Comparison of ENCODE assay signal across 9 mouse cellular contexts in the genomic region with DNA sequence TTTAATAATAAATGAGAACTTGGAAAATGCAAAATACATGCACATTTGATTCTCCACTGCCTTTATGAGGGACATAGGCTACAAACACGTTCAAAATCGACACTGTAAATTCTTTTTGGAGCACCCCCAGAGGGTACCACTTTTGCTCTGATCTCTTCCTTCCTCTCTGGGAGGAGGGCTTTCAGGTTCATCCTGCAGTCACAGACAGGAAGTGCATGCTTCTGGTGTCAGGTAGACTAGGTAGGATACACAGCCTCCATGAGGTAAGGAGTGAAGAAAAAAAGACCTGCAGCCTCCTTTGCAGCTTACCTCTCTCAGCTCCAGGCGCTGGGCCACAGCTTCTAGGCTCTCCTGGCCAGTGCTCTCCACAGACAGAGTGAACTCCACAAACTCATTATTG. TPM values are rescaled to one million over a fixed set of nuclear protein-coding genes. Genes with fewer than 3 reads are reported as not detected.
DNase-seq lines count a peak whose midpoint lies in the region; ATAC-seq and TF ChIP-seq lines count a peak whose summit lies in the region.
"Had no signal": no experiment of that assay in that cellular context is flagged by ENCODE, and none has a peak within 500 bp of the region (broad histone marks: within the 10 kb centered on the region; RNA-seq: fewer than 3 reads in every experiment).

No protein-coding gene starts in this region.

- TF ChIP-seq EP300 in heart, postnatal 0 days (IDR thresholded peaks at IDR 0.05; ENCODE audit: low read depth) = no peak

- H3K36me3 ChIP-seq in heart, postnatal 0 days (replicated peaks; ENCODE audit: control insufficient read depth, insufficient read depth, low read length) = no peaks in the 10 kb centered on the region; the same call in 1 of the 2 replicates
- no peaks in the 10 kb centered on the region for H3K36me3 ChIP-seq in hindbrain, embryonic 16.5 days (ENCODE audit: control insufficient read depth, insufficient read depth, low read length)
- peaks cover 3% of the 10 kb centered on the region; the same call in 1 of the 2 replicates for H3K36me3 ChIP-seq in midbrain, embryonic 13.5 days

- H3K27ac ChIP-seq in heart, postnatal 0 days (ENCODE audit: low read depth) = no peak overlapping the region
- H3K27ac ChIP-seq in hindbrain, embryonic 16.5 days (ENCODE audit: low read depth, low read length) = no peak overlapping the region
- no peak overlapping the region for H3K27ac ChIP-seq in midbrain, embryonic 13.5 days

- no peak for ATAC-seq in heart, postnatal 0 days (ENCODE audit: insufficient read depth, low read depth)
- ATAC-seq in hindbrain, embryonic 16.5 days = no peak
- no peak for ATAC-seq in midbrain, embryonic 13.5 days
- ATAC-seq: Patski had no signal

- peak overlapping the region; percentile 78 for H3K4me2 ChIP-seq in heart, postnatal 0 days (ENCODE audit: low read depth, low read length)
- H3K4me2 ChIP-seq in hindbrain, embryonic 16.5 days (ENCODE audit: low read length) = peak overlapping the region; percentile 73
- peak overlapping the region; percentile 78 for H3K4me2 ChIP-seq in midbrain, embryonic 13.5 days (replicated peaks)

- H3K4me3 ChIP-seq in heart, postnatal 0 days (ENCODE audit: low read depth, low read length) = no peak overlapping the region
- peak overlapping the region; percentile 77 for H3K4me3 ChIP-seq in hindbrain, embryonic 16.5 days (ENCODE audit: low read length)
- H3K4me3 ChIP-seq in midbrain, embryonic 13.5 days (replicated peaks) = peak overlapping the region; percentile 59

- WGBS in heart, postnatal 0 days = 63% methylated on average over 3 of the region's 3 CpGs
- 70% methylated on average over 3 of the region's 3 CpGs for WGBS in hindbrain, embryonic 16.5 days
- 67% methylated on average over 3 of the region's 3 CpGs for WGBS in midbrain, embryonic 13.5 days

- H3K9ac ChIP-seq in heart, postnatal 0 days (replicated peaks; ENCODE audit: low read depth, low read length) = no peak overlapping the region
- peak overlapping the region; percentile 81 for H3K9ac ChIP-seq in hindbrain, embryonic 16.5 days (ENCODE audit: low read depth, low read length)
- peak overlapping the region; percentile 72 for H3K9ac ChIP-seq in midbrain, embryonic 13.5 days (replicated peaks)

- no peaks in the 10 kb centered on the region for H3K27me3 ChIP-seq in heart, postnatal 0 days (ENCODE audit: control insufficient read depth, insufficient read depth, low read length)
- no peaks in the 10 kb centered on the region for H3K27me3 ChIP-seq in hindbrain, embryonic 16.5 days (replicated peaks; ENCODE audit: control insufficient read depth, insufficient read depth, low read length)
- H3K27me3 ChIP-seq in midbrain, embryonic 13.5 days = peaks cover 6% of the 10 kb centered on the region; the same call in 1 of the 2 replicates
- H3K27me3 ChIP-seq: Patski had no signal

- peaks cover 22% of the 10 kb centered on the region for H3K4me1 ChIP-seq in heart, postnatal 0 days (ENCODE audit: control insufficient read depth, insufficient read depth)
- peaks cover 20% of the 10 kb centered on the region for H3K4me1 ChIP-seq in hindbrain, embryonic 16.5 days (ENCODE audit: control insufficient read depth, insufficient read depth, low read depth, low read length)
- peaks cover 41% of the 10 kb centered on the region for H3K4me1 ChIP-seq in midbrain, embryonic 13.5 days (replicated peaks)

- no peak for TF ChIP-seq CTCF in heart, postnatal 0 days (IDR thresholded peaks at IDR 0.05; ENCODE audit: low read depth)

- intact Hi-C loops in left cerebral cortex, postnatal 36 days (cut with DNase I) = no loop called here

- no peak for DNase-seq in heart, postnatal 0 days (ENCODE audit: low spot score)
- DNase-seq in heart, adult 8-10 months (ENCODE audit: low spot score) = no peak
- DNase-seq in T-cell, adult 2 months (ENCODE audit: low spot score) = peak; percentile 10
- no peak for DNase-seq in thymus, postnatal 14 days
- DNase-seq in left cerebral cortex, adult 9 months (ENCODE audit: low spot score in 2 of 2) = no peak
- no peak for DNase-seq in left cerebral cortex, postnatal 36 days (ENCODE audit: low spot score in 2 of 2)

- no peaks in the 10 kb centered on the region for H3K9me3 ChIP-seq in heart, postnatal 0 days (replicated peaks; ENCODE audit: control insufficient read depth, low read length)
- H3K9me3 ChIP-seq in hindbrain, embryonic 16.5 days (ENCODE audit: control insufficient read depth, low read length) = no peaks in the 10 kb centered on the region
- H3K9me3 ChIP-seq in midbrain, embryonic 13.5 days = no peaks in the 10 kb centered on the region

RNA-seq across cellular contexts. Expression of a gene that starts 4.0 kb away (rescaled TPM):
- total RNA-seq in heart, postnatal 0 days (2014; rRNA removed; ENCODE audit: low replicate concordance) = 8.7 and 16.0 TPM in 2 replicates
- polyA plus RNA-seq in heart, postnatal 0 days (2015; fragmentation: Nextera tagmentation; extraction: Ambion mirVana) = 5.4 and 6.0 TPM in 2 replicates
- total RNA-seq in heart, adult 8-10 months (2022) = 10 to 100 TPM; 26.0 to 37.7 (median 30.3) TPM
- polyA plus RNA-seq in hindbrain, embryonic 16.5 days (2015; fragmentation: Nextera tagmentation; extraction: Ambion mirVana) = 3.4 and 3.7 TPM in 2 replicates
- polyA plus RNA-seq in midbrain, embryonic 13.5 days (2015; fragmentation: Nextera tagmentation; extraction: Ambion mirVana) = 5.7 and 6.9 TPM in 2 replicates
- total RNA-seq in left cerebral cortex, postnatal 36 days (2021) = 10 to 100 TPM; 10.2 to 11.6 TPM

RNA-seq across cellular contexts. Expression of a gene that starts 13.6 kb away (rescaled TPM):
- total RNA-seq in heart, postnatal 0 days (2014; rRNA removed; ENCODE audit: low replicate concordance) = 73.1 TPM in 2 replicates
- polyA plus RNA-seq in heart, postnatal 0 days (2015; fragmentation: Nextera tagmentation; extraction: Ambion mirVana) = 64.4 and 64.6 TPM in 2 replicates
- total RNA-seq in heart, adult 8-10 months (2022) = 10 to 100 TPM; 60.1 to 63.9 (median 61.8) TPM
- polyA plus RNA-seq in hindbrain, embryonic 16.5 days (2015; fragmentation: Nextera tagmentation; extraction: Ambion mirVana) = 95.0 and 95.8 TPM in 2 replicates
- polyA plus RNA-seq in midbrain, embryonic 13.5 days (2015; fragmentation: Nextera tagmentation; extraction: Ambion mirVana) = 116 and 124 TPM in 2 replicates
- 100 to 1,000 TPM in 1 of 2 experiments, 10 to 100 TPM in 1; 89.0 to 100 TPM for total RNA-seq in left cerebral cortex, postnatal 36 days (2021)
